ENCODE assay signal across 22 mouse cellular contexts in the genomic region with DNA sequence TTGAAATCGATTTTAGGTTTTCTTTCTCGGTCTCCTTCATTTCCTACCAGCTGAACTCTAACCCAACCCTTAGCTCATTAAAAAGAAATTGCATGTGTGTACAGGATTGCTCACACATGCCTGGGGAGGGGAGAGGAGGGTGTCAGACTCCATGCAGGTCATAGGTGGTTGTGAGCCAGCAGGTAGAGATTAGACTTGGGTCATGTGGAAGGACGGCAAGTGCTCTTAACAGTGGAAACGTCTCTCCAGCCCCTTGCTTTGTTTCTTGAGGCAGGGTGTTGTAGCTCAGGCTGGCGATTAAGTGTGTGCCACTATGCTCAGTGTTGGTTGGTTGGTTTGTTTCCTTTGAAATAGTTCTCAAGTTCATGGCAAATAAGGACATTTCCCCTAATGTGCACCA. TPM values are rescaled to one million over a fixed set of nuclear protein-coding genes. Genes with fewer than 3 reads are reported as not detected.
DNase-seq lines count a peak whose midpoint lies in the region; TF ChIP-seq lines count a peak whose summit lies in the region.
"Had no signal": no experiment of that assay in that cellular context is flagged by ENCODE, and none has a peak within 500 bp of the region (broad histone marks: within the 10 kb centered on the region; RNA-seq: fewer than 3 reads in every experiment).

No protein-coding gene starts in this region.

- DNase-seq in gastrocnemius, adult 2 months, result no peak
- DNase-seq in gastrocnemius, postnatal 10 days, result no peak
- DNase-seq in layer of hippocampus, adult 2 months (ENCODE audit: low spot score in 2 of 2), result no peak
- no peak for DNase-seq in layer of hippocampus, adult 18-20 months (ENCODE audit: low spot score in 2 of 2)
- DNase-seq in lung, postnatal 25 days (ENCODE audit: low spot score), result peak; percentile 65
- DNase-seq in ovary, postnatal 36 days (ENCODE audit: low spot score), result no peak
- no peak for DNase-seq in ovary, adult 18-20 months (ENCODE audit: low spot score)
- DNase-seq: adrenal gland, postnatal 14 days; cerebellum, adult 2 months; cerebellum, postnatal 25 days; forebrain, postnatal 0 days; heart, postnatal 36 days; kidney, adult 9 months; kidney, postnatal 14 days; layer of hippocampus, postnatal 36 days; lung, embryonic 14.5 days; thymus, postnatal 25 days had no signal

- peak overlapping the region; percentile 84 for H3K27ac ChIP-seq in gastrocnemius, adult 2 months
- H3K27ac ChIP-seq in layer of hippocampus, adult 2 months, result peak overlapping the region; percentile 96
- H3K27ac ChIP-seq in cortical plate, adult 2 months (ENCODE audit: insufficient read depth, low read length), result peak overlapping the region; percentile 76; the same call in 1 of the 2 replicates
- H3K27ac ChIP-seq: forebrain, embryonic 10.5 days; hindbrain, embryonic 14.5 days; limb, embryonic 13.5 days; liver, embryonic 12.5 days had no signal

- no peak for TF ChIP-seq POLR2A in cortical plate, adult 2 months (IDR thresholded peaks at IDR 0.05; ENCODE audit: extremely low read depth, insufficient read depth, low read length)

- peaks cover 12% of the 10 kb centered on the region for H3K4me1 ChIP-seq in cortical plate, adult 2 months (ENCODE audit: control insufficient read depth, insufficient read depth, low read length)

- intact Hi-C loops in gastrocnemius, adult 2 months (cut with DNase I), result no loop called here

- H3K4me3 ChIP-seq in gastrocnemius, adult 2 months, result no peak overlapping the region
- no peak overlapping the region for H3K4me3 ChIP-seq in layer of hippocampus, adult 2 months
- H3K4me3 ChIP-seq in cortical plate, adult 2 months (ENCODE audit: insufficient read depth, low read length), result no peak overlapping the region
- H3K4me3 ChIP-seq: forebrain, embryonic 10.5 days; limb, embryonic 13.5 days; liver, embryonic 12.5 days had no signal

- no peak for TF ChIP-seq CTCF in gastrocnemius, adult 2 months (IDR thresholded peaks at IDR 0.05)
- no peak for TF ChIP-seq CTCF in layer of hippocampus, adult 2 months (conservative IDR thresholded peaks at IDR 0.05)
- no peak for TF ChIP-seq CTCF in cortical plate, adult 2 months (IDR thresholded peaks at IDR 0.05; ENCODE audit: extremely low read depth, insufficient read depth, low read length)

RNA-seq across cellular contexts. Expression of a gene that starts 7.4 kb away (rescaled TPM):
- total RNA-seq in gastrocnemius, adult 2 months (2021), result 1 to 10 TPM; 6.1 to 6.6 TPM
- 1 to 10 TPM; 6.3 to 9.0 TPM for total RNA-seq in gastrocnemius, postnatal 10 days (2021)
- 10 to 100 TPM; 68.6 to 70.9 TPM for total RNA-seq in layer of hippocampus, adult 2 months (2021)
- total RNA-seq in layer of hippocampus, adult 18-20 months (2021), result 10 to 100 TPM; 75.9 to 80.7 TPM
- 35.2 and 36.5 TPM in 2 replicates for polyA plus RNA-seq in cortical plate, adult 2 months (2012; rRNA removed)

RNA-seq across cellular contexts. Expression of a gene that starts 34.2 kb away (rescaled TPM):
- total RNA-seq in gastrocnemius, adult 2 months (2021), result under 1 TPM; 0.22 to 0.26 TPM
- 1 to 10 TPM; 1.9 to 2.6 TPM for total RNA-seq in gastrocnemius, postnatal 10 days (2021)
- total RNA-seq in layer of hippocampus, adult 2 months (2021), result 100 to 1,000 TPM; 213 to 240 TPM
- total RNA-seq in layer of hippocampus, adult 18-20 months (2021), result 100 to 1,000 TPM; 196 to 203 TPM
- polyA plus RNA-seq in cortical plate, adult 2 months (2012; rRNA removed), result 153 and 181 TPM in 2 replicates

RNA-seq across cellular contexts. Expression of a gene that starts 36.8 kb away (rescaled TPM):
- under 1 TPM in 1 of 2 experiments, not detected in 1; 0.11 TPM for total RNA-seq in gastrocnemius, adult 2 months (2021)
- total RNA-seq in gastrocnemius, postnatal 10 days (2021), result 1 to 10 TPM; 2.3 to 3.5 TPM
- under 1 TPM; 0.52 to 0.64 TPM for total RNA-seq in layer of hippocampus, adult 2 months (2021)
- total RNA-seq in layer of hippocampus, adult 18-20 months (2021), result under 1 TPM; 0.36 to 0.79 TPM
- polyA plus RNA-seq in cortical plate, adult 2 months (2012; rRNA removed), result 0.40 and 0.56 TPM in 2 replicates

RNA-seq across cellular contexts. Expression of a gene that starts 56.8 kb away (rescaled TPM):
- total RNA-seq in gastrocnemius, adult 2 months (2021), result 10 to 100 TPM; 10.2 to 12.4 TPM
- 10 to 100 TPM; 22.6 to 31.5 TPM for total RNA-seq in gastrocnemius, postnatal 10 days (2021)
- 10 to 100 TPM; 15.4 to 19.0 TPM for total RNA-seq in layer of hippocampus, adult 2 months (2021)
- 10 to 100 TPM; 18.3 to 26.6 TPM for total RNA-seq in layer of hippocampus, adult 18-20 months (2021)
- polyA plus RNA-seq in cortical plate, adult 2 months (2012; rRNA removed), result 6.3 and 6.8 TPM in 2 replicates

Comparison
In these comparisons a context has a peak if more than half of its experiments do, and no peak if none do; other contexts are left out.
1. RNA of a gene that starts 7.4 kb away (total RNA-seq): 75.9 to 80.7 TPM in layer of hippocampus, adult 18-20 months and 68.6 to 70.9 TPM in layer of hippocampus, adult 2 months; 6.3 to 9.0 TPM in gastrocnemius, postnatal 10 days and 6.1 to 6.6 TPM in gastrocnemius, adult 2 months; every median in the first group is over 4 times any median in the second.
2. RNA of a gene that starts 34.2 kb away (total RNA-seq): 213 to 240 TPM in layer of hippocampus, adult 2 months and 196 to 203 TPM in layer of hippocampus, adult 18-20 months; 1.9 to 2.6 TPM in gastrocnemius, postnatal 10 days and 0.22 to 0.26 TPM in gastrocnemius, adult 2 months; every median in the first group is over 10 times any median in the second.
3. Peak in every context shown above with its lines, with median percentiles within 50 percentile points of each other: H3K27ac ChIP-seq.